Mouse (Mus musculus) forebrain, embryonic 13.5 days (tissue): Measurements from ENCODE around the gene 1700029P11Rik. TPM values are rescaled to one million over a fixed set of nuclear protein-coding genes. Genes with fewer than 3 reads are reported as not detected.
A peak's percentile ranks its signal among the peaks of the same experiment; 100 is the strongest.
"Not testable (repeated sequence)": the region's sequence is repeated elsewhere in the genome, so short reads cannot be mapped to it uniquely, and the experiment has no call there.

ENCODE experiments used
- ATAC-seq: fragments of 200-750 bp; cut with Nextera tagmentation; 2 replicates; pipeline ENCODE4 v1.8.0; 2017
- H3K27ac ChIP-seq: fragments of 300-500 bp; sonication (generic); 2 replicates; pipeline ENCODE4 v1.5.1; 2015; ENCODE audit warnings: inconsistent platforms, mild to moderate bottlenecking, moderate library complexity
- H3K27me3 ChIP-seq: fragments of 300-500 bp; sonication (generic); 2 replicates; pipeline ENCODE4 v1.6.1; 2015; ENCODE audit warnings: mild to moderate bottlenecking, inconsistent platforms
- H3K36me3 ChIP-seq: fragments of 300-500 bp; sonication (generic); 2 replicates; pipeline ENCODE4 v1.6.1; 2015; ENCODE audit warnings: mild to moderate bottlenecking, inconsistent platforms; ENCODE audit not compliant: poor library complexity, severe bottlenecking
- H3K4me1 ChIP-seq: fragments of 300-500 bp; sonication (generic); 2 replicates; pipeline ENCODE4 v1.6.1; 2015; ENCODE audit warnings: inconsistent platforms
- H3K4me2 ChIP-seq: fragments of 300-500 bp; sonication (generic); 2 replicates; pipeline ENCODE4 v1.6.1; 2015; ENCODE audit warnings: inconsistent platforms, mild to moderate bottlenecking, moderate library complexity
- H3K4me3 ChIP-seq: fragments of 300-500 bp; sonication (generic); 2 replicates; pipeline ENCODE4 v1.5.1; 2015; ENCODE audit warnings: mild to moderate bottlenecking, inconsistent platforms
- H3K9ac ChIP-seq: fragments of 300-500 bp; sonication (generic); 2 replicates; pipeline ENCODE4 v1.6.1; 2015; ENCODE audit warnings: mild to moderate bottlenecking, inconsistent platforms
- H3K9me3 ChIP-seq: fragments of 300-500 bp; sonication (generic); replicated peaks from 2 replicates; pipeline ENCODE4 v1.6.1; 2016; ENCODE audit warnings: inconsistent platforms
- WGBS: fragments of 180-500 bp; shearing (Covaris S2); methylation state at CpG from one replicate; pipeline ENCODE4 v1.1.7; 2015; 5-methylcytosine and 5-hydroxymethylcytosine counted together
- polyA plus RNA-seq: library from polyadenylated mRNA; unstranded; fragments of >200 nt; fragmentation: Nextera tagmentation; extraction: Ambion mirVana; gene quantifications from 2 replicates; pipeline ENCODE4 v1.2.1, GENCODE M21; 2015

1700029P11Rik gene
- polyA plus RNA-seq, 1 experiment from 2014 or later, result not detected

GRCm38 (mm10) chr15:81960171-81961077 is 19.9 kb upstream of the 1700029P11Rik start, which contains the start of gene Pmm1:
Gene Pmm1, minus strand, starts transcription at chr15:81960930.
- Histone ChIP-seq H3K27me3 (no peaks in the 10 kb centered on the region), H3K4me1 (peaks cover 18% of the 10 kb centered on the region), H3K36me3 (peaks cover 7% of the 10 kb centered on the region), H3K9me3 (no peaks in the 10 kb centered on the region), H3K27ac (peak within 1 kb of the TSS; percentile 91), H3K4me3 (peak within 1 kb of the TSS; percentile 65), H3K4me2 (peak within 1 kb of the TSS; percentile 98), H3K9ac (peak within 1 kb of the TSS; percentile 78)
- under 1% methylated on average over 64 of the region's 77 CpGs for WGBS
- ATAC-seq, result peak; percentile 97

- ATAC-seq, result peak; percentile 44; the same call in 1 of the 2 replicates
- H3K4me3 ChIP-seq, result peak overlapping the region; percentile 65
- H3K9ac ChIP-seq, result peak overlapping the region; percentile 39; the same call in 1 of the 2 replicates
- no peak overlapping the region for H3K27ac ChIP-seq
- no peaks in the 10 kb centered on the region for H3K9me3 ChIP-seq
- H3K4me1 ChIP-seq, result peaks cover 18% of the 10 kb centered on the region
- WGBS, result 3% methylated on average over 6 of the region's 8 CpGs
- no peaks in the 10 kb centered on the region for H3K27me3 ChIP-seq
- 0 out of 2 replicates have a peak, but pooled peaks cover 1% of the 10 kb centered on the region for H3K36me3 ChIP-seq
- peak overlapping the region; percentile 98 for H3K4me2 ChIP-seq
Observed at GRCm38 (mm10) chr15:81961078-81961451, 19.3 kb upstream of the 1700029P11Rik start.

- no peaks in the 10 kb centered on the region for H3K27me3 ChIP-seq
- H3K4me1 ChIP-seq, result peaks cover 13% of the 10 kb centered on the region
- H3K27ac ChIP-seq, result no peak overlapping the region
- H3K36me3 ChIP-seq, result no peaks in the 10 kb centered on the region
- no peak overlapping the region for H3K9ac ChIP-seq
- H3K4me3 ChIP-seq, result no peak overlapping the region
- no peaks in the 10 kb centered on the region for H3K9me3 ChIP-seq
- no peak for ATAC-seq
- 78% methylated on average over 1 of the region's 1 CpGs for WGBS
- no peak overlapping the region for H3K4me2 ChIP-seq
Observed at GRCm38 (mm10) chr15:81964262-81964661, 16.1 kb upstream of the 1700029P11Rik start.

DNA sequence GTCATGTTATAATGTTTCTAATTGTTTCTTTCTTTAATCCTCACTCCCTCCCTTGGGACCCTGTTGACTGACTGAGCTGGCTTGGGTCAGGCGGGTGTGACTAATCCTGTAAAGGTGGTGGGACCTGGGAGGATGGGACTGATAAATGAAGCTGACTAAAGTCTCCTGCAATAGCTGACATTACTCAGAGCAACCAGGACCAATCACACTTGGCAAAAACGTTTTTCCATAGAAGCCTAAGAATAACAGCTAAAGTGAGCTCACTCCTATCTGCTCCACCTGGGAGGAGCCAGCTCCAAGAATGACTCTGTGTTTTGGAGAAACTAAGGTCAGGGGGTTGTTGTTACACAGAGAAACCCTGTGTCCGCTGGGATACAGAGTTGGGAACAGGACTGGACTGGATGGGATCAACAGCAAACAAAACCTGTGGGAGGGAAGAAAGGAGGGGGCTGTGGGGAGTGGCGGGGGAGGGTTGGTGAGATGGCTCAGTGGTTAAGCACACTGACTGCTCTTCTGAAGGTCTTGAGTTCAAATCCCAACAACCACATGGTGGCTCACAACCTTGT is 15.3 kb upstream of the 1700029P11Rik start:
- Histone ChIP-seq H3K27ac (no peak overlapping the region), H3K9me3 (no peaks in the 10 kb centered on the region), H3K27me3 (no peaks in the 10 kb centered on the region), H3K4me1 (peaks cover 7% of the 10 kb centered on the region), H3K4me2 (no peak overlapping the region), H3K4me3 (no peak overlapping the region), H3K9ac (no peak overlapping the region), H3K36me3 (no peaks in the 10 kb centered on the region)
- WGBS, result 55% methylated on average over 4 of the region's 4 CpGs
- no peak for ATAC-seq

DNA sequence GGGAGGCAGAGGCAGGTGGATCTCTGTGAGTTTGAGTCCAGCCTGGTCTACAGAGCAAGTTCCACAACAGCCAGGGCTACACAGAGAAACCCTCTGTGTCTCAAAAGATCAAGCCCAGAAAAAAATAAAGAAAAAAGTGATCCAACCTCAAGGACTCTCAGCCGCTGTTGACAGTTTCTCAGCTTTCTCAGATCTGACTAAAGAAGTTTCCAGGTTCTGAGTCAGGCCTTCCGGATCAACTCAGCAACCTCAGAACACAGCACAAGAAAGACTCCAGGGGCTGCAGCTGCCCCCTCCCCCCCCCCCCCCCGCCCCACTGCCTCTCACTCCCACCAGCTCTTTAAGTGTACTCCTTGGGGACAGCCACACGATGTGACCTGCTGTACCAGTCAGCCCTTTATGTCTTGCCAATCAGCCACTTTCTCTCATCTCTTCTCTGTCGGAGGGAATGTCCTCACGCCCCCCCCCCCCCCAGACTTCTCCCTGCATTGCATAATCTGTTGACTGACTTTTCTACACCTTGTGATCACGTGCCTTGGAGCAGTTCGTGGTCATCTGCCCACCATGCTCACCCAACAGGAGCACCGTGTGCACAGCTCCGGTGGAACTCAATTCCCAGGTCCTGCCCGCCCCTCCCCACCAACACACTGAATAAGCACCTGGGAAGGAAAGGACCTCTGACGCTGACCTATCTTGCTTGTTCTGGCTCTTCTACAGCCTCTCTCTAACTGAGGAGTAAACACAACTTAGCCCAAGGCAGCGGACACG is 14.1 kb upstream of the 1700029P11Rik start:
- no peak overlapping the region for H3K9ac ChIP-seq
- H3K27me3 ChIP-seq, result no peaks in the 10 kb centered on the region
- H3K4me3 ChIP-seq, result no peak overlapping the region
- peaks cover under 1% of the 10 kb centered on the region; the same call in 1 of the 2 replicates for H3K4me1 ChIP-seq
- 91% methylated on average over 11 of the region's 14 CpGs for WGBS
- H3K27ac ChIP-seq, result no peak overlapping the region
- no peaks in the 10 kb centered on the region for H3K9me3 ChIP-seq
- H3K4me2 ChIP-seq, result no peak overlapping the region
- ATAC-seq, result no peak
- no peaks in the 10 kb centered on the region for H3K36me3 ChIP-seq

DNA sequence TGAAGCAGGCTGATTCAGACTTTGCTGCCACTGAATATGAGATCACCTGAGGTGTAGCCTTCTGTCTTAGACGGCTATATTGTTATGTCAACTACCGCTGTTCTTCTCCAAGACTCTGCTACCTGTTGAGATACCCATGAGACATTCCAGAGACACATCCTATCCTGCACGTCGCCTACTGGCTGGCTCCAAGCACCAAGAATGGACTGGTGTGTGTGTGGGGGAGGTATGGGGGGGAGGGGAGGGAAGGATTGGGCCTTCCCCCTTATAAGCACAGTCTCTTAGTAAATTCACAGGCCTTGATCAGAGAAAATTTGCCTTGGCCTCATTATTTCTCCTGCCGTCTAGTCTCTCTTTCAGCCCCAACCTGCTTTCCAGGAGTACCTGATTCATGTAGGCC is 12.5 kb upstream of the 1700029P11Rik start:
- peaks cover 3% of the 10 kb centered on the region for H3K9me3 ChIP-seq
- H3K9ac ChIP-seq, result no peak overlapping the region
- H3K4me1 ChIP-seq, result no peaks in the 10 kb centered on the region; the same call in 1 of the 2 replicates
- H3K36me3 ChIP-seq, result no peaks in the 10 kb centered on the region
- 90% methylated on average over 5 of the region's 5 CpGs for WGBS
- no peaks in the 10 kb centered on the region for H3K27me3 ChIP-seq
- no peak overlapping the region for H3K4me3 ChIP-seq
- no peak overlapping the region for H3K4me2 ChIP-seq
- no peak overlapping the region for H3K27ac ChIP-seq
- no peak for ATAC-seq

- no peak for ATAC-seq
- 69% methylated on average over 2 of the region's 2 CpGs for WGBS
Observed at GRCm38 (mm10) chr15:81968447-81968846, 11.9 kb upstream of the 1700029P11Rik start.

GRCm38 (mm10) chr15:81969173-81969572 is 11.2 kb upstream of the 1700029P11Rik start:
- Histone ChIP-seq H3K4me3 (no peak overlapping the region), H3K4me2 (no peak overlapping the region), H3K27ac (no peak overlapping the region), H3K4me1 (no peaks in the 10 kb centered on the region; the same call in 1 of the 2 replicates), H3K9ac (no peak overlapping the region), H3K9me3 (peaks cover 7% of the 10 kb centered on the region), H3K36me3 (no peaks in the 10 kb centered on the region), H3K27me3 (no peaks in the 10 kb centered on the region)
- 61% methylated on average over 7 of the region's 7 CpGs for WGBS
- no peak for ATAC-seq

More at GRCm38 (mm10) chr15:81968447-81968846, 11.9 kb upstream of the 1700029P11Rik start:
- no peaks in the 10 kb centered on the region for H3K36me3 ChIP-seq
- no peaks in the 10 kb centered on the region for H3K27me3 ChIP-seq
- H3K4me1 ChIP-seq, result no peaks in the 10 kb centered on the region; the same call in 1 of the 2 replicates
- peaks cover 7% of the 10 kb centered on the region for H3K9me3 ChIP-seq
- no peak overlapping the region for H3K4me2 ChIP-seq
- H3K4me3 ChIP-seq, result no peak overlapping the region
- no peak overlapping the region for H3K27ac ChIP-seq
- H3K9ac ChIP-seq, result no peak overlapping the region

DNA sequence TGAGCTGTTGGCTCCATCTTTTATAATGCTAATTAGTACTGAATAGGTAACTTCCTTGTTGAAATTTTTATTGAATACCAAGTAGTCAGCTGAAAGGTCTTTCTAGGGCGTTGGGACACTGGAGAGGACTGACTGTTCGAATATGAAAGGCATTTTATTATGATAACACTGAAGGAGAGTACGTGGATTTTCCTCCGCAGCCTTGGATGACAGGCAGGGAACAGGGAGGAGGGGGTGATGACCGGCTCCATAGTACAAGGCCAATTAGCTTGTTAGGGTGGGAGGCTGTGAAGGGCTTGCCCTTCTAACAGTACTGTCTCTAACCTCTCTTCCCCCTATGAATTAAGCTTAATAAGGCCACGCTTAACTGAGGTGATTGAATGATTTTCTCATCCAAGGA is 10.7 kb upstream of the 1700029P11Rik start:
- not testable (repeated sequence) for ATAC-seq, H3K36me3 ChIP-seq, H3K4me3 ChIP-seq, H3K4me2 ChIP-seq, H3K9ac ChIP-seq, H3K27ac ChIP-seq, H3K27me3 ChIP-seq, H3K4me1 ChIP-seq, H3K9me3 ChIP-seq
- WGBS, result 40% methylated on average over 6 of the region's 6 CpGs

DNA sequence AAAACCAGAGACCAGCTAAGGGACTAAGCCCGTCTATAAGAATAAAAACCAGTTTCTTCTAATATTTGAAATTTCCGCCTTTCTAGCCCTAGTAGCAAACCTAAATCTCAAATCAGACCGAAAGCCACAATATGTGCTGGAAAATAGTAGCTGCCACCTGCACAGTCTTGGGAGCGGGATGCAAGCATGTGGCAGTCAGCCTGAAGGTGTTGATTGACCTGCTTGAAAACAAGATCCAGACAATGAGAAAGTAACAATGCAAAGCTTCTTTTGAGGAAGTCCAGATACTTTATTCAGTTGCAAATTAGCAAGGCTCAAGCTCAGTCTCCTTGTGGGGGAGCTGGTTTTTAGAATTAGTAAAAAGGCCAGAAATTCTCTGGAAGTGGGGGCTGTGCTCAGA is 9.8 kb upstream of the 1700029P11Rik start:
- not testable (repeated sequence) for H3K27me3 ChIP-seq, H3K4me3 ChIP-seq, H3K4me1 ChIP-seq, H3K36me3 ChIP-seq, ATAC-seq, H3K27ac ChIP-seq, H3K9me3 ChIP-seq, H3K4me2 ChIP-seq, H3K9ac ChIP-seq
- 73% methylated on average over 4 of the region's 4 CpGs for WGBS

DNA sequence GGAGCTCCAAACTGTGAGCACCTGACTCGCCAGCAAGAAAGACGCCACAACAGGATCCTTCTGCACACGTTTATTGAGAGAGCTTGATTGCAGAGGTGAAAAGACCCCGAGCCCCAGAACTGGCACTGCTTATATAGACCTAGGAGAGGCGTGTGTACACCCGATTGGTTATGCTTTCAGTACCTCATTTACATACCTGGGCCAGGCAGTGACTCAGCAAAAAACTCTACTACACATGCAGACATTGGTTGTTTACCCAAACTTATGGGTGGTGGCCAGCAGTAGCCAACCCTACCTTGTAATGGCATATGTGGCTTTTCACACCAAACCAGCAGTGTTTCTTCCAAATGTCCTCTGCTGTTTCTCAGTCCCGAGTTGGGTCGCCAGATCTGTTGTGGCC is 5.2 kb upstream of the 1700029P11Rik start:
- H3K4me2 ChIP-seq, H3K36me3 ChIP-seq, H3K9ac ChIP-seq, H3K4me1 ChIP-seq, ATAC-seq, H3K4me3 ChIP-seq, H3K9me3 ChIP-seq, H3K27me3 ChIP-seq, H3K27ac ChIP-seq: not testable (repeated sequence)
- 92% methylated on average over 8 of the region's 8 CpGs for WGBS

- H3K4me2 ChIP-seq, result no peak overlapping the region
- no peaks in the 10 kb centered on the region for H3K36me3 ChIP-seq
- H3K27me3 ChIP-seq, result no peaks in the 10 kb centered on the region
- no peak overlapping the region for H3K4me3 ChIP-seq
- ATAC-seq, result no peak
- peaks cover 15% of the 10 kb centered on the region for H3K4me1 ChIP-seq
- WGBS, result 67% methylated on average over 1 of the region's 1 CpGs
- no peak overlapping the region for H3K27ac ChIP-seq
- H3K9ac ChIP-seq, result no peak overlapping the region
- no peaks in the 10 kb centered on the region for H3K9me3 ChIP-seq
Observed at GRCm38 (mm10) chr15:81982173-81982572, 1.8 kb downstream of the 1700029P11Rik start.
